Mouse (Mus musculus) stomach, postnatal 0 days (tissue): Measurements from ENCODE around the gene Vgf. TPM values are rescaled to one million over a fixed set of nuclear protein-coding genes. Genes with fewer than 3 reads are reported as not detected.

Experiments used
- ATAC-seq: fragments of 200-750 bp; cut with Nextera tagmentation; 2 replicates; pipeline ENCODE4 v1.8.0; 2017; ENCODE audit not compliant: low FRiP score, low TSS enrichment
- DNase-seq: peaks from one replicate; pipeline ENCODE4 v3.0.0-alpha.2; 2016; ENCODE audit warnings: low spot score
- H3K27ac ChIP-seq: fragments of 300-500 bp; sonication (generic); replicated peaks from 2 replicates; pipeline ENCODE4 v1.5.1; 2014; ENCODE audit warnings: mild to moderate bottlenecking, control low read depth
- H3K27me3 ChIP-seq: fragments of 300-500 bp; sonication (generic); 2 replicates; pipeline ENCODE4 v1.6.1; 2014; ENCODE audit warnings: low read length; ENCODE audit not compliant: control insufficient read depth, insufficient read depth
- H3K36me3 ChIP-seq: fragments of 300-500 bp; sonication (generic); 2 replicates; pipeline ENCODE4 v1.6.1; 2014; ENCODE audit warnings: low read length, mixed read lengths; ENCODE audit not compliant: control insufficient read depth, insufficient read depth
- H3K4me1 ChIP-seq: fragments of 300-500 bp; sonication (generic); replicated peaks from 2 replicates; pipeline ENCODE4 v1.6.1; 2014; ENCODE audit warnings: antibody characterized with exemption; ENCODE audit not compliant: control insufficient read depth, insufficient read depth
- H3K4me2 ChIP-seq: fragments of 300-500 bp; sonication (generic); replicated peaks from 2 replicates; pipeline ENCODE4 v1.6.1; 2014; ENCODE audit warnings: low read depth, mild to moderate bottlenecking, control low read depth, moderate library complexity
- H3K4me3 ChIP-seq: fragments of 300-500 bp; sonication (generic); 2 replicates; pipeline ENCODE4 v1.5.1; 2014; ENCODE audit warnings: low read depth, low read length, control low read depth
- H3K9ac ChIP-seq: fragments of 300-500 bp; sonication (generic); 2 replicates; pipeline ENCODE4 v1.6.1; 2014; ENCODE audit warnings: mild to moderate bottlenecking, low read length, control low read depth, mixed read lengths
- H3K9me3 ChIP-seq: fragments of 300-500 bp; sonication (generic); 2 replicates; pipeline ENCODE4 v1.6.1; 2016; ENCODE audit warnings: low read length; ENCODE audit not compliant: control insufficient read depth
- CTCF ChIP-seq: IDR thresholded peaks from 2 replicates; pipeline ENCODE4 v1.5.1; 2016; ENCODE audit warnings: antibody characterized with exemption, low read depth, mild to moderate bottlenecking, moderate library complexity
- EP300 ChIP-seq: optimal IDR thresholded peaks from 2 replicates; pipeline ENCODE3; 2016; ENCODE audit warnings: antibody characterized with exemption
- WGBS: fragments of 180-500 bp; shearing (Covaris S2); extraction: QIAGEN DNeasy Blood & Tissue Kit; methylation state at CpG from one replicate; pipeline ENCODE4 v1.1.7; 2014; 5-methylcytosine and 5-hydroxymethylcytosine counted together
- polyA plus RNA-seq: library from polyadenylated mRNA; unstranded; fragments of >200 nt; fragmentation: Nextera tagmentation; extraction: Ambion mirVana; gene quantifications from 2 replicates; pipeline ENCODE4 v1.2.1, GENCODE M21; 2015

The Vgf gene
- polyA plus RNA-seq, 1 experiment from 2014 or later, result 1.8 TPM

- Histone ChIP-seq H3K9me3 (no peaks in the 10 kb centered on the region), H3K4me1 (peaks cover 4% of the 10 kb centered on the region; the same call in 1 of the 2 replicates), H3K36me3 (no peaks in the 10 kb centered on the region), H3K27ac (peak overlapping the region; percentile 35; the same call in 1 of the 2 replicates), H3K9ac (no peak overlapping the region), H3K4me3 (no peak overlapping the region), H3K27me3 (no peaks in the 10 kb centered on the region), H3K4me2 (no peak overlapping the region)
- TF ChIP-seq EP300 (no peak), CTCF (no peak)
- no peak for ATAC-seq
- no peak for DNase-seq
- 29% methylated on average over 6 of the region's 6 CpGs for WGBS
Measured at GRCm38 (mm10) chr5:137074191-137074651, 48.0 kb downstream of the Vgf start.

- Histone ChIP-seq H3K9me3 (no peaks in the 10 kb centered on the region), H3K4me3 (no peak overlapping the region), H3K27ac (peak overlapping the region; percentile 84), H3K27me3 (no peaks in the 10 kb centered on the region), H3K9ac (no peak overlapping the region), H3K4me1 (peaks cover 4% of the 10 kb centered on the region; the same call in 1 of the 2 replicates), H3K36me3 (no peaks in the 10 kb centered on the region), H3K4me2 (no peak overlapping the region)
- DNase-seq, result no peak
- no peak for ATAC-seq
- TF ChIP-seq EP300, result no peak
- WGBS, result 62% methylated on average over 6 of the region's 6 CpGs
Measured at GRCm38 (mm10) chr5:137075726-137076125, 49.5 kb downstream of the Vgf start.

GRCm38 (mm10) chr5:137076191-137076930 lies 50.2 kb downstream of the Vgf start:
- ATAC-seq (peak; percentile 55; the same call in 1 of the 2 replicates), DNase-seq (peak; percentile 52)
- Histone ChIP-seq H3K4me1 (peaks cover 4% of the 10 kb centered on the region; the same call in 1 of the 2 replicates), H3K4me3 (no peak overlapping the region), H3K9ac (no peak overlapping the region), H3K36me3 (no peaks in the 10 kb centered on the region), H3K9me3 (no peaks in the 10 kb centered on the region), H3K27me3 (no peaks in the 10 kb centered on the region), H3K27ac (peak overlapping the region; percentile 84), H3K4me2 (no peak overlapping the region)
- TF ChIP-seq EP300 (no peak), CTCF (no peak)
- 27% methylated on average over 12 of the region's 12 CpGs for WGBS

GRCm38 (mm10) chr5:137077187-137077586 lies 51.0 kb downstream of the Vgf start:
- WGBS, result 73% methylated on average over 7 of the region's 7 CpGs
- Histone ChIP-seq H3K27ac (peak overlapping the region; percentile 84), H3K9ac (no peak overlapping the region), H3K4me2 (no peak overlapping the region), H3K9me3 (no peaks in the 10 kb centered on the region), H3K27me3 (no peaks in the 10 kb centered on the region), H3K4me3 (no peak overlapping the region), H3K4me1 (peaks cover 4% of the 10 kb centered on the region; the same call in 1 of the 2 replicates), H3K36me3 (no peaks in the 10 kb centered on the region)
- DNase-seq (no peak), ATAC-seq (no peak)
- TF ChIP-seq EP300, result no peak
- TF ChIP-seq CTCF, result no peak

- H3K9ac ChIP-seq, result no peak overlapping the region
- H3K4me2 ChIP-seq, result no peak overlapping the region
- no peaks in the 10 kb centered on the region for H3K9me3 ChIP-seq
- H3K27me3 ChIP-seq, result no peaks in the 10 kb centered on the region
- TF ChIP-seq CTCF (no peak), EP300 (no peak)
- peak; percentile 21 for DNase-seq
- WGBS, result 21% methylated on average over 14 of the region's 14 CpGs
- no peak overlapping the region for H3K27ac ChIP-seq
- peaks cover 2% of the 10 kb centered on the region; the same call in 1 of the 2 replicates for H3K4me1 ChIP-seq
- H3K36me3 ChIP-seq, result no peaks in the 10 kb centered on the region
- H3K4me3 ChIP-seq, result no peak overlapping the region
- ATAC-seq, result no peak
Measured at GRCm38 (mm10) chr5:137078041-137078440, 51.8 kb downstream of the Vgf start.

GRCm38 (mm10) chr5:137078616-137079015 lies 52.4 kb downstream of the Vgf start:
- no peak for TF ChIP-seq EP300
- no peak for TF ChIP-seq CTCF
- Histone ChIP-seq H3K4me1 (peaks cover 2% of the 10 kb centered on the region; the same call in 1 of the 2 replicates), H3K4me3 (no peak overlapping the region), H3K27me3 (no peaks in the 10 kb centered on the region), H3K9ac (no peak overlapping the region), H3K27ac (no peak overlapping the region), H3K36me3 (no peaks in the 10 kb centered on the region), H3K9me3 (no peaks in the 10 kb centered on the region), H3K4me2 (no peak overlapping the region)
- 32% methylated on average over 6 of the region's 6 CpGs for WGBS
- ATAC-seq (no peak), DNase-seq (no peak)
